Mouse (Mus musculus): ENCODE results near the gene Cgn.
"Not testable (repeated sequence)": the region's sequence is repeated elsewhere in the genome, so short reads cannot be mapped to it uniquely, and the experiment has no call there.

Cgn gene

DNA sequence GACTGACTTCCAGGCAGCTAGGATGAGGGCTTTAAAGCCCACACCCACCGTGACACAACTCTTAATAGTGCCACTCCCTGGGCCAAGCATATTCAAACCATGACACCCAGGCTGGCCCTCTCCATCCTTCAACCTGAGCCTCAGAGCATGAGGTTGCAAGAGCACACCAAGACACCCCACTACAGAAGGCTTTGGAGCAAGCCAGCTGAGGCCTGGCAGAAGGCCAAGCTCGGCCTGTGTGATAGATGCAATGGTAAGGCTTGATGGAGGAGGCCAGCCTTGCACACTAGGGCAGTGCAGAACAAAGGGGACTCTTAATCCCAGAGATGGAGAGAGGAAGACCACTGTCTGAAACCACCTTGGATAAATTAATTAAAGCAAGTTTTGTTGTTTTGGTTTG, 3.2 kb upstream of the Cgn start:
- DNase-seq (ENCODE audit: low read depth, low spot score): no peak

DNA sequence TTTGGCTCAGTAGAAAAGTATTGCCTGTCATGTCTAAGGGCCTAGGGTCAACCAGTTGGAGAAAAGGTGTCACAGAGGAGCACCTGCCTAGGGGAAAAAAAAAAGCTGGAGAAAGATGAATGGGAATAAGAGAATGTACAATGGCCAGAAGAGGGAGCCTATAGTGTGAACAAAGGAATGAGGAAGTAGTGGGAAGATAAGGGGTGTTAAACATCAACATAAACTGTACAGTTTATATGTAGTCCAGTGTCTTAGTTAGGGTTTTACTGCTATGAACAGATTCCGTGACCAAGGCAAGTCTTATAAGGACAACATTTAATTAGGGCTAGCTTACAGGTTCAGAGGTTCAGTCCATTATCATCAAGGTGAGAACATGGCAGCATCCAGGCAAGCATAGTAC, 2.8 kb upstream of the Cgn start:
- DNase-seq (ENCODE audit: low read depth, low spot score): no peak

DNA sequence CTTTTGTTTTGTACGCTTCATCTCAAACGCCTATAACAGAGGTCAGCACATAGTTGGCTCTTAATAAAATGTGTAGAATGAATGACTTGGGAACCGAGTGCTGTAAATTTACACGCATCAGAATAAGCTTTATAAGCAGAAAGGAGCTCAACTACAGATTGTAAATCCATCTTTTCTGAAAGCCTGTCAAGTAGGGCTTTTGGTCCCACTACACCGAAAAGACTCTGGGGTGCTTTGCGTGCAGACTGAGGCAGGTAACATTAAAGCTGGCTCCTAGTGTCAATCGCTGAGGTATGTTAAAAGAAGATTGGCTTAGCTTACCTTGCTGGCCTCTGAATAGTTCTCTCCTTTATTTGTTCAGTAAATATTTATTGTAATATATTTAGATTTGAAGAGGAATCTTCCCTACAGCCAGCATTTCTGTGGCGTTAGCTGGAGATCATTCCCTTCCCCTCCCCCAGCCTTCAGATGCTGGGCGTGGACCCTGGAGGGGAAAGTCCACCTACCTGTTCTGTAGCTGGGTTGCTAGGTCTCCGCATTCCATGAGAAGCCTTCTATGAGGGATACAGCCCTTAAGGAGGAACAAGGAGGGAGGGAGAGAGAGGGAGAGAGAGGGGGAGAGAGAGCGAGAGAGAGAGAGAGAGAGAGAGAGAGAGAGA, 959 bp upstream of the Cgn start:
- DNase-seq (ENCODE audit: low read depth, low spot score): no peak

DNA sequence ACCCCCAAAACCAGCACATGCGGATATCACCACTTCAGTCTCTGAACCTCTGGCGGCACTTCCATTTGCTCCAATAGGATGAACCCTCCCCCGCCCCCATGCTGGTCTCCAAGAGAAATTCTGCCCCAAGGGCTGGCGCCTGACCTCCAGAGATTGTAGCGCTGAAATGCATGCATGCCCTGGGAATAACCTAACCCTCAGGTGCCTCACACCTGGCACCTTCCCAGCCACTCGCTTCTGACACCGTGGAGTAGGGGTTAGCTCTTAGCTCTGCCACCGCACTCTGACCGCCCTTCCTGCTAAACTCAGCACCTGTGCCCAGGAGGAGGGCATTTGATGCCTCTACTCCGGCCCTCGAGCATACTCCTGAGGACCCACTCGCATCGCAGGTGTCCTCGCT, 334 bp downstream of the Cgn start:
- no peak for DNase-seq (ENCODE audit: low read depth, low spot score)

DNA sequence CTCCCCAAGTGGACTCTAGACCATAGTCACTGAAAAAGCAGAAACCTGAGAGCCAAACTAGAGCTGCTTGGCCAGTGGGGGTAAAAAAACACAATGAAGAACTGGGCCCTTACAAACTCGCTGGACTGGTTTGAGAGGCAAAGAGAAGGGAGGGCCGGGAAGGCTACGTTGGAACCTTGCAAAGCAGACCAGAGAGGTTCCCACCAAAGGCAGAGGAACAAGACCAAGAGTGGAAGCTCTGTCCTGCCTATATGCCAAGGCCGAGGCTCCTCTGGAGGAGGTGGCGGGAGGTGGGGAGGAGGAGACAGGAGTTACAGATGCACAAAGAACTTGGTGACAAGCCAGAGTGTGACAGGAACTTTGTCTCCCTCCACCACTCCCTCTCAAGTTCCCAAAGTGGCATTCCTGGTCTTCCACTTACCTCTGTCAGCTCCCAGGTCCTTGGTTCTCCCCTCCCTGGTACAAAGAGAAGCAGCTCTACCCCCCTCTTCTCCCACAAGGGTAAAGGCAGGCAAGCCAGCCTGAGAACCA, 2.1 kb downstream of the Cgn start:
- DNase-seq (ENCODE audit: low read depth, low spot score): no peak

DNA sequence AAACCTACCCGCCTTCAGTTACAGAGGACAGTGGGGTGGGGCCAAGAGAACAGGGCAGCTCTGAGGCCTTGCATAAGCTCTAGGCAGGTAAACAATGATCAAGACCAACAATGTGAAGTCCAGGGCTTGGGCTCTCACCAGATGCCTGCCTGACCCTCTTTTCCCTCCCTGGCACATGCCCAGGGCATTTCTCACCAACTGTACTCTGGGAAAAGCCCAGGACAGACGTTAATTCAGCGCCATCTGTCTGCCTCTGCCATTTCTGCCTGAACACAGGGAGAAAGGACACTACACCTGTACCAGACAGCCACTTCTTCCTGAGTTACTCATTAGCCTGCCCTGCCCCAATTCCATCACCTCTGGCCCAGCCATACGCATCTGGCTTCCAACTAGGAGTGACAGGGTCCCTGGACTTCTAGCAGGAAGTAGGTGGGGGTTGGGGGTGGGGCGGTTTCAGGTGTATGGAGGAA, 2.8 kb downstream of the Cgn start:
- DNase-seq (ENCODE audit: low read depth, low spot score): no peak

DNA sequence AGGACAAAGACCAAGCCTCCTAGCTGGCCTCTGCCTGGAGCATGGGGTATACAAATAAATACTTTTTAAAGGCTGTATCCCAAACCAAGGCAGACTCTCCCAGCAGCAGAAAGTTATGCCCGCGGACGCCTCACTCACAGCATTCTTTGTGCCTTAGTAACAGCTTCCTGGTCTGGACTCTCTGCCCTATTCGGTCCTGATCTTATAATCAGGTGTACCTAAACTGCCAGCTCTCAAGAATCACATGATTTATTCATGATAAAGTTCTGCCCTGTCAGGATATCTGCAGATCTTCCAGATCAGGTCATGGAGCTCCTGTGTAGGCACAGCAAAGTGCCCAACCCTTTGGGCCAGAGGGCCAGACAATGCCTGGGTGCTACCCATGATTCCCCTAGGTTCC, 3.4 kb downstream of the Cgn start:
- DNase-seq (ENCODE audit: low read depth, low spot score): no peak

DNA sequence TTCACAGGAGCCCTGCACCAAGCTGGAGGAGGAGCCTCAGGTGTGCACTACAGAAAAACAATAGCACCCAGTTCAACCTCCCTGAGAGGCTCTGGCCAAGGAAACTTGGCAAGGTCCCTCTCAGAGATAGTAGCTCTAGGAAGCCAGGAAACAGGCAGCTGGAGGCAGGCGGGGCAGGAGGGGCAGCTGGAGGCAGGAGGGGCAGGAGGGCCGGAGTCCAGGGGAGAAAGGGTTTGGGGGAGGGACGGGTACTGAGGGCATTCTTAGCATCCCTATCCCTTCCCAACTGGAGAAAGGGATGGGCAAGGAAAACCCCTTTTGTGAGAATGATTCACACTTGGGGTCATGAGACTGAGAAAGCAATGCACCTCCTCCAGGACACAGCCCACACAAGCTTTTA, 4.9 kb downstream of the Cgn start:
- DNase-seq (ENCODE audit: low read depth, low spot score): no peak

DNA sequence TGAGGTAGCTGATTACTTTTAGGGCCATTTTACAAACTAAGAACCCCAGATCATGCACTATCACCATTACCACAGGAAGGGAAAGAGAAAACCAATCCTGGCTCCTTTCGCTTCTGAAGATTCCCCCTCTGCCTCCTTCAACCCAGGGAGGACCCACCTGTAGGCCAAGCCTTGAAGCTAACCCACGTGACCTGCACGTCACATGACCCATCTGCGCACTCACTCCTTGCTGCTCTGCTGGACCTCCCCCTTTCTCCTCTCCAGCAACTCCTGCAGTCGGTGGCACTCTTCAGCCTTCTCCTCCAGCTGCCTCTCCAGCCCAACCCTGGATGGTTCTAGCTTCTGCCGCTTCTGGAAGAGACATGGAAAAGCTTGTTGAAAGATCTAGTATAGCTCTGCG, 10.4 kb downstream of the Cgn start:
- no peak for DNase-seq (ENCODE audit: low read depth, low spot score)

DNA sequence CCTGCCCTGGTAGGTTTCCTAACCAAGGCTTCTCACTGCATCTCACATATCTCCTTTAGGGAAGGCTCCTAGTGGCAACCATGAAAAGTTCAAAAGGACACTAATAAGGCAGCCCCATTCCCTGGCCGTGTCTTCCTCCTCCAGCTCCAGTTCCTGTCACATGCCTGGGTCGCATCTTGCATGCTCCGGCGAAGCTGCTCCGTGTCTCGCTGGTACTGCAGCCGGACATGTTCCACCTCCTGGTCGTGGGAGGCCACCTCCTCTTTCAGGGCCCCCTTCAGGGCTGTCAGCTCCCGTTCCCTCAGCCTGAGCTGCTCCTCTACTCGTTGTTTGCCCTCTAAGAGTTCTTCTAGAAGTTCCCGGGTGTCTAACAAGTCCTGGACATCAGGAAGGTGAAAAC, 12.3 kb downstream of the Cgn start:
- no peak for DNase-seq (ENCODE audit: low read depth, low spot score)

DNA sequence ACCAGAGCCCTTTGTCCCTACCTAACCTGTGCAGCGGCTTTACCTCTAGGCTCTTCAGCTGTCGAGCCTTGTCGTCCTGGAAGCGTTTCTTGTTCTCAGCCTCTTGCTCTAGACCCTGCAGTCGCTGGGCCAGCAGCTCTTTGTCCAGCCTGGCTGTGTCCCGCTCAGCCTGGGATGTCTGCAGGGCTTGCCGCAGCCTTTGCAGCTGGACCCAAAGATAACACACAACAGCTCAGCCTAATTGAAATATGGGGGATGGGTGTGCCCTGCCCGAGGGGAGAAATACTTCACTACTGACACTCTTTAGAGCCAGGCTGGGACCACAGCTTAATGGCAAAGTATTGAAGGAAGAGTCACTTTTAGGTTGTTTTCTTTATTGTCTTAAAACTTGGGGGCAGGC, 20.8 kb downstream of the Cgn start:
- not testable (repeated sequence) for DNase-seq (ENCODE audit: low read depth, low spot score)

DNA sequence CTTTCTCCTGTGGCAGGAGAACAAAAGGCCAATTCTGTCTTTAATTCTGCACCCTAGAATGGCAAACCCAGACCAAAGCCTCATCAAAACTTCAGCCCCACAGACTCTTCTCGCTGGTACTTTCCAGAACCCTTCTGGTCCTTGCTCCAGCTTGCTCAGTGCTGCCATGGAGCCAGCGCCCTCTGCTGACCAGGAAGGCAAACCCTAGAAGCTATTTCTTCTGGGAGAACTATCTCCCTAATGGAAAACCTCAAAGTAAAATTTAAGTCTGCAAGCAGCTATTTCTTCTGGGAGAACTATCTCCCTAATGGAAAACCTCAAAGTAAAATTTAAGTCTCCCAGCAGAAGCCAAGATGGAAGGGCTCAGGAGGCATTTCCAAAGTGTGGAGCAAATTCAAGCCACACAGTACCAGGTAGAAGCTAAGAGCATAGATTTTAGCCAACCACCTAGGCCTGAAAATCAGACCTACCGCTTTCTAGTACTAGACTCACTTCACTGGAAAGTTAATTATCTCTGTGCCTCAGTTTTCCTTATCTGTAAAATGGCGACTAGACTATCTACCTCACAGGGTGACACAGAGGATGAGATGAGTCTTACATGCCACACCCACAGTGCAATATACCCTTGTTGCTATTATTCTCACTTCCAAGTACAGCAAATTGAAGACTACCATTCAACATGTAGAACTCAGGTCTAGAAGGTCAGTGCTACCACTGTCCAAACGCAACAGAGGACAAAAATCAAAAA, 21.6 kb downstream of the Cgn start:
- not testable (repeated sequence) for DNase-seq (ENCODE audit: low read depth, low spot score)

DNA sequence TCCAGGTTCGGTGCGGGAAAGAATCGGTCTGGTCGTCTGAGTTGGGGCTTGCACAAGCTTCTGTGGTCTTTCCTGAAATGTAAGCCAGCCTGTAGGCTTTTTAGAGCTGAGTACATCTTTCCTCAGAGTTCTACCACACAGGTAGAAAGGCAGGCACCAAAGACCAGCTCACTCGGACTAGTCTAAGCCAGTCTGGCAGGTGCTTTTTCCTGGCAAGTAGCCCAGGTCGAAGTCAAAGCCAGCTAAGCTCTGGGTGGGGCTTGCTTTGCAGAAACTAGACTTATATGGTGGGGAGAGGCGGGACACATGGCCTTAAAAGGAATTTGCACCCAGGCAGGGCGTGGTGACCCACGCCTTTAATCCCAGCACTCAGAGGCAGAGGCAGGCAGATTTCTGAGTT, 27.9 kb downstream of the Cgn start:
- not testable (repeated sequence) for DNase-seq (ENCODE audit: low read depth, low spot score)

DNA sequence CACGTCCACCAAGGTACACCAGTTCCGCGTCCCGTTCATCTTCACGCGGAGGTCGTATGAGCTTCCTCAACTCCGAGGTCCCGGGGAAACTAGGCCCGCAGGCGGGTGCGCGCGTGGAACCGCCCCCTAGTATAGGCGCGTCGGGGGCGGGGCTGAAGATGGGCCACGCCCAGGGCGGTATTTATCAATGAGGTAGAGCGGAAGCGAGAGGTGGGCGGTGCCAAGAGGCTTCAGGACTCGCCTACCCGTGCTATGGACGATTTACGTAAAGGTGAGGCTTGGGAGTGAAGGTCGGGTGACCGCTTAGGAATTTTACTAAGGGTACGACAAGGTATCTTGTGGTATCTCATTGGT, 28.3 kb downstream of the Cgn start:
- not testable (repeated sequence) for DNase-seq (ENCODE audit: low read depth, low spot score)

DNA sequence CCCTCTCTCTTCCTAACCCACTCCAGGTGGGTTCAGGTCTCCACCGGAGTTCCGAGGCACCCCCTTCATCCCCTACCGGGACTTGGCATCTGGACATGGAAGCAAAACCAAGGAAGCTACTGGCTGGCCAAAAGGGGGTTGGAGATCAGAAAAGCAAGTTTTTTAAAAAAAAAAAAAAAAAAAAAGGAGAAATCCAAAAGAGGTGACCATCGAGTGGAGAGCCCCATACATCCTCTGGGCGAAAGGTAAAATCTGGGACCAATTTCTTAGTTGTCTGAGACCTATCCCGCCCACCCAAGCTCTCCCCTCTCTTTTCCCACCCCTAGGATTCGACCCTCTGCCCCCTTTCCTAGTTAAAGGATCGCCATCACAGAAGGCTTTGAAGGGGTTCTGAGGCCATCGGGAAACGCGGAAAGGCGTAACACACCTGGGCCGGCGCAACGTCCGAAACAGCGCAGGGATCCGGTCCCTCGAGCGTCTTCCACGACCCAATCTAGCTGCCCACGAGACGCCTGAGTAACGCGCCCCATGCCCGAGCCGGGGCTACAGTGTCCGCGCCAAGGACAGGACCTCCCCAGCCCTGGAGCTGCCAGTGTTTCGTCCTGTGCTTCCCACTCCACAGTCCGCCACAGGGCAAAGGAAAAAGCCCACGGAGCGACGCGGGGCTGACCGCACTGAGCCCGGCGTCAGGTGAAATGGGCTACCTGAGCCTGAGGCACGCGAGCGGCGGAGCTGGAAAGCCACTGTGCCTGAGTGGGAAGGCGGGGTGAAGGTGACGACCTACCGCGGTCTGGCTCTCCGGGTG, 28.8 kb downstream of the Cgn start:
- DNase-seq (ENCODE audit: low read depth, low spot score): not testable (repeated sequence)

DNA sequence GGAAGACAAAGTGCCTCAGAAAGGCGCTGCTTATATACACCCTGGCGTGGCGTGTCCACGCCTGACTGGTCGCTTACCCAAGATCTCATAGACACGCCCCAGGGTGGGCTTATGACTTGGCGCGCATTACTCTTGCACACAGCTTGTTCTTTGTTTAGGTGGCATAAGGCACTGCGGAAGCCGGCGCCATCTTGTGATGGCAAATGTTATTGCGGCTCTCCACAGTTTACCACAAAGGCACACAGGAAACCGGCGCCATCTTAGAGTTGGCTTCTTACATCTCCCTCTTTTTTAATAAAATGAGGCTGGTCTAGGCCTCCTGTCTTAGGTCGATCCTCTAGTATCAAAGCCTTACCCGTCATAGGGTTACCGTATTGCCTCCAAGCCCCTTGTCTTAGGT, 40.6 kb downstream of the Cgn start:
- no peak for DNase-seq (ENCODE audit: low read depth, low spot score)

DNA sequence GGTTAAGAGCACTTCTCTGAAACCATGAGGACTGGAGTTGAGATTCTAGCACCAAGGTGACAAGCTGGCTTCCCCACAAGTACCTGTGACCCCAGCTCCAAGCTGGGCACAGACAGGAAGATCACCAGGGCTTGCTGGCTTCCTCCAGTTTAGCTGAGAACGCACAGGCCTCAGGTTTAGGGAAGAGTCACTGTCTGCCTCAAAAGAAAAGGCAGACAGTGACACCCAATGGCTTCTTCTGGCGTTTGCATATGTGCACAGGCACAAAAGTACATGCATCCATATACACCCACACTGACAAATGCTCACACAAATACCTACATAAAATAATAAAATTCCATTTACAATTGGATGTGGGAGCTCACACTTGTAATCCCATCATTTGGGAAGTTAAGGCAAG, 62.7 kb downstream of the Cgn start:
- DNase-seq (ENCODE audit: low read depth, low spot score): not testable (repeated sequence)

DNA sequence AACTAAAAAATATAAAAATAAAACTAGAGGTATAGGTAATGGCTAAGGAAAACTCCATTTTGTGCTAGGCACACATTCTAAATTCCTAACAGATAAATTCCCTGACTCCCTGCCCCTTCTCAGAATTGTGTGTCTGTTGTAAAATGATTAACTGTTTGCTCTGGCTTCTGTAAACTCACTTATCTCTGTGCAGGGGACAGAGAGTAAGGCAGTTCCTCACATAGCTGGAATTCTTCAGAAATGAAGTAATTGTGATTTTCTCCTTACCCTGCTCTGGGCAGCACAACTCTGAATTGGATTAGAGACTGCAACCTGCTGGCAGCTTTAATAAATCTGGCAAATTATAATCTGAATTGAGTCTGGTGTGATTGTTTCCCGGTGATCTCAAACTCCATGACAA, 68.0 kb downstream of the Cgn start:
- not testable (repeated sequence) for DNase-seq (ENCODE audit: low read depth, low spot score)

DNA sequence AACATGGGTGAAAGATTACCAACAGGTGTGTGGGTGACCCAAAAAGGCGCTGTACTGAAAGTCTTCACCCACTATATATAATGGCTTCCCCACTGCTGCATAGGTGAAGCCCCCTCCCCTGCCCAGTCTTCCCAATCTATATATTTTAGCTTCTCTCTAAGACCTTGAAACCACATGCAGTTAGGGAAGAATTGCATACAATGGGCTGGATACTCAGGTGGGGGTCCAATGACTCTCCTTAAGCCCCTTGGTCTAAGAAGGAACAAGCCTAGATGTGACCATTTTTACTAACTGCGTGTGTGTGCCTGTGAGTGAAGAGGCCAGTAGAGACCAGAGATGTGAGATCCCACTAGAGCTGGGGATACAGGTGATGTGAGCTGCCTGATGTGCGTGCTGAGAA, 72.9 kb downstream of the Cgn start:
- DNase-seq (ENCODE audit: low read depth, low spot score): not testable (repeated sequence)

DNA sequence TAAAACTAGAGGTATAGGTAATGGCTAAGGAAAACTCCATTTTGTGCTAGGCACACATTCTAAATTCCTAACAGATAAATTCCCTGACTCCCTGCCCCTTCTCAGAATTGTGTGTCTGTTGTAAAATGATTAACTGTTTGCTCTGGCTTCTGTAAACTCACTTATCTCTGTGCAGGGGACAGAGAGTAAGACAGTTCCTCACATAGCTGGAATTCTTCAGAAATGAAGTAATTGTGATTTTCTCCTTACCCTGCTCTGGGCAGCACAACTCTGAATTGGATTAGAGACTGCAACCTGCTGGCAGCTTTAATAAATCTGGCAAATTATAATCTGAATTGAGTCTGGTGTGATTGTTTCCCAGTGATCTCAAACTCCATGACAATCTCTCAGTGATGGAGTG, 75.7 kb downstream of the Cgn start:
- DNase-seq (ENCODE audit: low read depth, low spot score): not testable (repeated sequence)

All from embryo, embryonic 11.5 days (tissue).